Mouse (Mus musculus) left cerebral cortex, adult 8-10 months (tissue): ENCODE measurements at regions not wholly inside any gene's neighbourhood (a gene's known extent, or its start where the extent isn't known, plus 50 kb on each side); places are given as distances from the start of the nearest gene placed in this dataset.
A peak's percentile ranks its signal among the peaks of the same experiment; 100 is the strongest.

Experiments
- DNase-seq, 2 experiments: peaks; one replicate each; pipeline ENCODE4 v3.0.0; 2022; ENCODE audit warnings: low spot score in 2 of 2

DNA sequence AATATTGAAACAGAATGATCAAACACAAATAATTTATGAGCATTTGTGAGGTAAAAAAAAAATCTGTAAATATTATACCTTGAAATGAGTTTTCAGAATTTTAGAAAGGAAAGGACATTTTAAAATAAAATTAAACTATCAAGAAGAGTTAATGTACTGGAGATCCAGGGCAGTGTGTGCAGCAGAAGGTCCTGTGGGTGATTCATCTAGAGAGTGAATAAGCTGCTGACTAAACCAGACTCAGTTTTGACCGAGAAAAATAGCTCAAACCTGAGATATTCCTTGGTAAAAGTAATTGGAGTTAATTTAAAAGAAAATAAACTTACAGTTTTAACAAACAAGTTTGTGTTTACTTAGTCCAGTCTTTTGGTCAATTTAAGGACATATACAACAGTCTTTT is 1118.6 kb upstream of the Celf2 start:
- DNase-seq: no peak

DNA sequence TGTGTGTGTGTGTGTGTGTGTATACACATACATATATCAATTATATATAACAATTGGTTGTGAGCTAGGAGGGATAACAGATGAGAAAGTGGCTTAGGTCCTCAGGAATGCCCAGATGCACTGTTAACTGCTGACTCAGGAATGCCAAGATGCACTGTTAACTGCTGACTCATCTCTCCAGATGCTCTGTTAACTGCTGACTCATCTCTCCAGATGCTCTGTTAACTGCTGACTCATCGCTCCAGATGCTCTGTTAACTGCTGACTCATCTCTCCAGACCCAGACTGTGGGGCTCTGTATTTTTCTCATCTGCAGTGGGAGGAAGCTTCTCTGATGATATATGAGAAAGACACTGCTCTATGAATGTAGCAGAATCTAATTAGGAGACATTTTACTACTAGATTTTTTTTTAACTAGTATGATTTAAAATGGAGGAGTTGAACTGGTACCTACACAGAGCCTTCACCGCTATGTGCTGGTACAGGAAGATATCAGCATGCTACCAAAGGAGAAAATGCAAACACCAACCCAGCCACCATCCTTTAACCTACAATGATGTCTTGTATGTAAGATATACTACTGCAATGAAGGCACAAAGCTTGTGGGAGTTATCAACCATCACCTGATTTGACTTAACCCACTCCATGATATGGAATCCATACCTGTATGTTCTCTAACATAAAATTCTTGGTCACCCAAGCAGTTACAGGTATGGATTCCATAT is 1119.3 kb upstream of the Celf2 start:
- DNase-seq: peak in 1 of 2 experiments; percentile 33

DNA sequence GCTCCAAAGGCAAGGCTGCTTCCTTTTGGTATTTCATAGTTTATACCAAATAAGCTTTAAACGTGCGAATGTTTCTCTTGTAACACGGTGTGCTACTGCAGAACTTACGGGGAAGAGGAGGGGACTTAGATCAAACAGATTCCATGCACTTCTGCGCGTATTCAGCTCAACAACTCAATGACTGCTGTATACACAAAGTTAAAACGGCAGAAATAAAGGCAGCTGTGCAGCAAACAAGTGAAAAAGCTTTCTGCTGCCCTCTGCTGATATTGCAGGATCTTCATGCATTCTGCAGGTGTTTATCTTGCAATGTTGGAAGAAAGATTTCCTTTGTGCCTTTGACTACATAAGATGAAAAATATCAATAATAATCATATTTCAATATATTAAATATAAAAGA is 1128.7 kb upstream of the Celf2 start:
- DNase-seq: peak in 1 of 2 experiments; percentile 35

DNA sequence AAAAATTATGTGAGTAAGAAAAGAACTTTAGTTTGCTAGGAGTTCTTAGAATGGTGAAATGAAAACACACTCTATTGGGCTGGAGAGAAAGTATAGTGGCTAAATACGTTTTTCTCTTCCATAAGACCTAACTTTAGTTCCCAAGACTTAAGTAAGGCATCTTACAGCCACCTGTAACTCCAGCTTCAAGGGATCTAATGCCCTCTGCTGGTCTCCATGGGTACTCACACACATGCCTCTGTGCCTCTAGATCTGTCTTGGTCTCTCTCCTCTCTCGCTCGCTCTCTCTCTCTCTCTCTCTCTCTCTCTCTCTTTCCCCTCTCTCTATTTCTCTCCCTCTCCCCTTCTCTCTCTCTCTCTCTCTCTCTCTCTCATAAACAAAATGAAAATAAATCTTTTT is 1129.9 kb upstream of the Celf2 start:
- no peak for DNase-seq

DNA sequence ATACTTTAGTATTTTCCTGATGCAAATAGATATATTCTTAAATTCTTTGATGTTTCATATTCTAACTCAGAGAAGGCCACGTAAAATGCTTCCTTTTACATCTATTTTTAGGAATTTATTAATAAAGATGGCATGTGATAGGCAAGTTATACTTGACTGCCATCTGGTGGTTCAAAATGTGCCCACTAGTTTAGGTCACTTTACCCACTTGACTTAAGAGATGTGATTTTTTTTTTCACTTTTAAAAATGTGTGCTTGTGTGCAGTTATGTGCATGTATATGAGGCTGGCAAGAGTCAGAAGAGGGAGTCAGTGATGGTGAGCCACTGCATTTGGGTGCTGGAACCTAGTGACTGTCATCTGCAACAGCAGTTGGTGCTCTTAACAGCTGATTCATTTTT is 1136.1 kb upstream of the Celf2 start:
- DNase-seq: no peak

DNA sequence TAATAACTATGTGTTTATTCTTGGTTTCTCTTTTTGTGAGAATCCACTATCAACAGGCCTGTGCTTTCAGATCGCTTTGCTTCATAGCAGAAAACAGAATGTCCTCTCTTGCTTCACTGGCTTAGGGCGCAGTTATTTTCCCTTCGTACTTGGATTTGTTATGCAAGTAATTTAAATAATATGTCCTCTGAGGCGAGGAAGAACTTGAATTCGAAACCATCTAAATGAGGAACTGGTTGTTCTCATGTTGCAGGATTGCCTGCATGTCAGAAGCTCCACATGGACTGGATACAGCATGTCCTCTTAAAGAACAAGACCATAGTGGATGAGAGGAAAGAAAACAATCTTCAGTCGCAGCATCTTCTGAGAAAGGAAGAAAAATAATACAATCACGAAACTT is 1151.2 kb upstream of the Celf2 start:
- no peak for DNase-seq

DNA sequence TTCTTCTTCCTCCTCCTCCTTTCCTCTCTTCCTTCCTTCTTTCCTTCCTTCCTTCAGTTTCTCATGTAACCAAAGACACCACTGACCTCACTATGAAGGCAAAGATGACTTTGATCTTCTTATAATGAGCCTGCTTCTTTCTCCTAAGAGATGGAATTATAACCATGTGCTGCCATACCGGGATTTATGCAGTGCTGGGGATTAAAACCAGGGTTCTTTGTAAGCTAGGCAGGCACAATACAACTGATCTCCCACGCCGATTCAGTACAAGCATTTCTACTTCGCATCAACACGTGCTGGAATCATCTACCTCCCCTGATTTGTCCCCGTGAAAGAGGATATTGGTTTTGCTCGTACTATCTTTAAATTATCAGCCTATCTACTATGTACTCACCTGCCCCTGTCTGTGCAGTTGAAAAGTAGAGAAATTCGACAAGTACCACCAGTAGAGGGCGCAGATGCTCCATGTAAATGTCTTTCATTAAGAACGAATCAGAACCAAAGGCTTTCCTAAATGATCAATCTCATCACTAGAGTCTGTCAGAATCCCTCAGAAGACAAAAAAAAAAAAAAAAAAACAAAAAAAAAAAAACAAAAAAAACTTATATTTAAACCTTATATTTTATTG is 1164.5 kb upstream of the Celf2 start:
- DNase-seq: peak; percentile 21 to 46

DNA sequence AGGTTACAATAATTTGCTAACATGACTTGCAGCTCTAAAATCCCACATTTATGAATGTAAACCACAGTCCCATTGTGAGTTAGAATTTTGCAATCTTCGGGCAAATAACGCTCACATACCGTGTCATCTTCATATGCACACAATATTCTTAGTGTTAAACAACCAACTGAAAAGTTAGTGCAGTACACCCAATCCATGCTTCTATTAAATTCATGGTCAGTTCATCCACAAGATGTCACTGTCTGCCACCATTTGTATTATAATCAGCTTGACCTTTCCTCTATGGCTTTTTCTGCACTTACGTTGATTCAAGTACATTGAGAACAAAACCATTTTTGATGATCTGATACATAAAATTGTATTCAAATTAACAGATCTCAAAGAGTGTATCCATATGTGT is 1166.2 kb upstream of the Celf2 start:
- DNase-seq: no peak

DNA sequence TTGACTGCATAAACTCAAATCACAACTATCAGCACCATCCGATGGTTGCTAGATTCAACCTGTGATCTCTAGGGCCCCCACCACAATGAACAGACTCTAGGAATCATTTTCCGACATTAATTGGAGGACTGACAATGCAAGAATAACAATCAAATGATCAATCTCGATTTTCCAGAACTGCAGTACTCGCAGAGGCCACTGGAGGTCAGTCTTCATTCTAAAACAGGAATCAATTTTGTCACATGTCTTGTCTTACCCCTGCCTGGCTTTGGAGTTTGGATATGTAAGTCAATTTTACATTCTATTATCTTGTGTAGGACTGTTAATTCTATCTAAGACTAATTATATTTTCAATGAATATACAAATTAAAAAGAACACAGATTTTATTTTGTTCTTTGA is 1167.2 kb upstream of the Celf2 start:
- peak in 1 of 2 experiments; percentile 21 for DNase-seq

DNA sequence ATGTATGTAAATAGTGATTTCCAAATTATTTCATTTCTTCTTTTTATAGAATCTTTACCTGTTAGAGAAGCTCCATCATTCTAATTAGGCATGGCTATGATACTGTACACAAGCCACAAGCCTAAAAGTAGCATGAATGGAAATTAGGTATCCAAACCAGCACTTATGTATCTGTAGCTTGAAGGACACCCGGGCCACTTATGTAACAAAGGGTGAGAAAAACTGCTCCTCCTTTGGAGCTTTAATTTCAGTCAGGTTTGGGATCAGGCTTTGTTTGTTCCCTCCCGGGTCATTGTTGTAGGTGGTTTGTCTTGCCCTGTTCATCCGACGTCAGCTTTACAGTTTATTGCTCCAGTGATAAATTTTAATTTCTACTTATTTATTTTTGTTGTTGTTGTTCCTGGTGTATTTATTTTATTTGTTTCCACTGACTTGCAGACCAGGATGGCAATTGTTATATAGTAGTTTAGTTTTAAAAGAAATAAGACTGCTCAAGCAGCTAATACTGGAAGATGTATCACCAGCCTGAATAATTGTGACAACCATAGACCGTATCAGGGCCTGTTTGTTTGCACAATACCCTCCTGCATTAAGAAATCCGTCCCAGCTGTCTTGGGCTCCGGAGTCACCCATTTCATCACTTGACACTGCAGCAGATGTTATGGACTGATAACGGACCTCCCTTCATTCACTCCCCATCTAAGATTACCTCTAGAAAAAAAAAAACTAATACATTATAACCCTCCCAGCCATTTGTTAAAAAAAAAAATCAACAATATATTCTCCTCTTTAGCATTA is 1181.7 kb upstream of the Celf2 start:
- DNase-seq: no peak

DNA sequence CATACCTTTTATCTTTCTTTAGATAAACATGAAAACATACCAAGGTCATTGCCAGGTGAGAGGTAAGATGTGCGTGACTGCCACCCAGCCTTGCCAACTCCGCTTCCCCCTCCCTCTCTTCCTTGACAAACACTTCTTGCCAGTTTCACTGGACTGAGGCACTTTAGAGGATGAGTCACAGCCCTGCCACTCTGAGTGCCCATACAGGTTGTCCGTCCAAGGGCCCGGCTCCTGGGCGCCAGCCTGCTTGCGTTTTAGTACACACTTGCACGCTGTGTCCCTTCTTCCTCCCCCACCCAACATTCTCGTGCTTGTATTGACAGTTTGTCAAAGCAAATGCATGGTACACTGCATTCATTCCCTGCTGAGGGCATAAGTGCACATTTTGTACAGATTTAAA is 1151.7 kb upstream of the 4930412O13Rik start:
- DNase-seq: no peak

DNA sequence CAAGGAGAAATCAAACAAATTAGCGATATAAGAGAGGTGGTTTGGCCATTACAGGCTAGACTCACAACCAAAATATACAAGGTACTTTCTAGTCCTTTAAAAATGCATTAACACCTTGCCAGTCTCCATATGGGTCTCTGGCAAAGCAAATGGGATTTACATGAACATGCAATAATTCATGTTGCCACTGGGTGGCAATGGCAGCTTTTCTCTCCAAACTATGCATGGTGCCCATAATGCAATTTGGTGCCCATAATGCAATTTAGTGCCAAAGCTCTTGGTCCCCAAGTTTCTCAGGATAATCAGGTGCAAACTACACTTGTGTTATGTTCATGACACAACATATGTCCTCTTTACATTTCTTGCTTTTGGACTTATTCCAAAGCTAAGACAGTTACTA is 1126.9 kb upstream of the 4930412O13Rik start:
- peak; percentile 4 for DNase-seq

DNA sequence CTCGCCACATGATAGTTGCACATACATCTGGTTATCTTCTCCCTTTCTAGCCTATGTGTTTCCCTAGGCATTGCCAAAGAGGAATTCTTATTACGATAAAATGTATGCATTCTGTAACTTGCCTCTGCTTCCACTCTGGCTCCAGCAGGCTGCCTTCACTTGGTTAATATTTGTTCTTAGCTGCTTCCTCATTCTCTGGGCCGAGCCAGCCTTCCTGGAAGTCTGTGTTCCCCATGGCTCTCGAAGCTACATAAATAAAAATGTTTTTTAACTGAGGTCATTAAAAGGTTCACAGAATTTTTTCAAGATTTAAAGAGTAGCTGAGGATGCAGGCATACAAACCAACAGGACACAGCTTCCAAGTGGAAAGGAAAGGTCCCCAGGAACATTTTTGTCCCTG is 1124.5 kb upstream of the 4930412O13Rik start:
- no peak for DNase-seq

DNA sequence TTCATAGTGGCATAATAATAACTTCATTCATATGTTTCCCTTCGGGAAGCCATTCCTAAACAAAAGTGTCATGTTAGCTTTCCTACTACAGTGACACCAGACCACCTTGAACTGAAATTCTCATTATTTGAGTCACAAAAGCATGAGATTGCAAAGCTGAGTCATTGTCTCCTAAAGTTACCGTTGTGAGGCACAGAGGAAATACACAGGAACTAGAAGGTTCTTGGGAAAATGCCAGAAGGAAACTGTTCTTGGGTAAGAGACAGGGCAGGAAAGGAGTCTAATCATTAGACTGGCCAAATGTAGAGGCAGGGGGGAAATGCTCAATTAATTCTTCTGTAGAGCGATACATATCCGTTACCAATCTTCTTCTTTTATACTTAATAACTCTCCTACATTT is 1110.4 kb upstream of the 4930412O13Rik start:
- no peak for DNase-seq

DNA sequence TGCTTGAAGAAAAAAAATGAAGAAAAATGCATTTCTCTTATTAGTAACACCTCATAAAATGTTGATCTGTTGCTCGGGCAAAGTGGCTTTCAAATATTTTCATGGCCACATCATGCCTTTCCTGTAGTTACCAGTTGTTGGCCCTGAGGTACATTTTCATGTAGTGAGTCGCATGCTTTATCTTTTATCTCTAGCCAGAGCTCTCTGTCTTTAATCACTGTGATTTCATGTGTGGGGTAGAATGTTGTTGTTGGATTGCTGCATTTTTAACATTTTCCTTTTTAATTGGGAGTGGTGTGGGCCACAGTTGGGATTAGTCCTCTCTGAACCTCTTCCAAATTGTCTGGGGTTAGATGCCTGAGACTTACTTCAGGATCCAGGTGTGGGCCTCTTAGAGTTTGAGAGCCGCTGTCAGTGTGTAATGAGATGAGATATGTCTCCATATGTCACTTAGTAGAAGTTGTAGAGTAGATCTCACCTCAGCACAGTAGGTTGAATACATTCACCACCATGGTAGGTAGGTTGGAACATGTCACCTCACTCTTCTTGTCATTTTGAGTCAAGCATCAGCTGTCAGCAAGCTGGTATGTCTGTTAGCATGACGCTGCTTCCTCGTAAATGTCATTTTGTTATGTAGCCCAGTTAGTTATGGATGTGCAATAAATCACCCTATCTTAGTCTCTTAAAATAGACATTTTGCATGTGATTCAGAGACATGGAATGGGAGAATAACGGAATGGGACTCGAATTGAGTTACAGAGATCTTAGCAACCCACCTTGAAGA is 1099.7 kb upstream of the 4930412O13Rik start:
- DNase-seq: no peak

DNA sequence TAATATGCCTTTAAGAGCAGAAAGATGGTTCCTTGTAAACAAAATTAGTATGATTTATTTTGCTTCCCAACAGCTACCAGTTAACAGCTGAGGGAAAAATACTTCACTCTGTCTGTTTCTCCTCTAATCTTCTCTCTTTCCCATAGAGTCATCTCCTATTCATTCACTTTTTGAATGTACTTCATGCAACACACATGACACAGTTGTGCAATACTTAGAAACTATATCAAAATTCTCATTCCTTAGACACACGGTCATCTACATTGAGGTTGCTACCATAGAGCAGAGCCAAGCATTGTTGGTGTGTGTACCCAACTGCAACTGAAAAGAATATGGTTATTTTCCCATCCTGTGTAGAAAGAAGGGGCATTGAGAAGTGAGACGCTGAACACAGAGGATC is 1098.8 kb upstream of the 4930412O13Rik start:
- no peak for DNase-seq

DNA sequence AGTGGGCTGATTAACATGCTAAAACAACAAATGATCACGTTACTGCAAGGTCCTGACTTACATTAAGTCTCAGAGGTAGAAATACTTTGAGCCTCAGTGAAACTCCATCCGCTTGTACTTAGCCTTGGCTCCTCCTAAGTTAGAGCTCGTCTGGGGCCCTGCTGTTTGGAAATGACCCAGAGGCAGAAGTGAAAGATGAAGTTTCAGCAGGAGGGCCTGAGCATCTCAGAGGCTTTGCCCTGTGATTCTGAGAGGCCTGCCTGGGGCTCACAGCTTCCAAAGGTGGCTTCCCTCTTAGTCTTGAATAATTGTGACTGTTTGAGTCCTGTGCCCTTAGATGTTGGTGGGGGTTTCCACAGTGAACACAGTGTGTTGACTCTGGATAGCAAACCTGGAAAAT is 1079.0 kb upstream of the 4930412O13Rik start:
- no peak for DNase-seq

DNA sequence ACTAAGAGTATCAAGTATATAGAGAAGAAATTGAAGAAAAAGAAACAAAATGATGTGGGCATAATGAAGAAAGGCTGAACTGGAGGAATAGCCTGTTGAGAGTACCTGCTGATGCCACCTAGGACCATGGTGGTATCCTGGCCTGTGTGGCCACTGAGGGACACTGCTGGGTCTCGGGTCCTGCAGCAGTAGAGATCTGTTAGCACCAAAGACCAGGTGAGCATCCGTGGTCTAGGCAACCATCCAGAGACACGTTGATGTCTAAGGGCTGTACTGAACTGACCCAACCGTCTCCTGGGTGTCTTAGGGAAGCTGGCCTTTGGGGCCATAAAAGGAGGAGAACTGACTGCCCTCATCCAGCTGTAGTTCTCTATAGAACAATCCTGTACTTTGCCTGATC is 1071.4 kb upstream of the 4930412O13Rik start:
- no peak for DNase-seq

DNA sequence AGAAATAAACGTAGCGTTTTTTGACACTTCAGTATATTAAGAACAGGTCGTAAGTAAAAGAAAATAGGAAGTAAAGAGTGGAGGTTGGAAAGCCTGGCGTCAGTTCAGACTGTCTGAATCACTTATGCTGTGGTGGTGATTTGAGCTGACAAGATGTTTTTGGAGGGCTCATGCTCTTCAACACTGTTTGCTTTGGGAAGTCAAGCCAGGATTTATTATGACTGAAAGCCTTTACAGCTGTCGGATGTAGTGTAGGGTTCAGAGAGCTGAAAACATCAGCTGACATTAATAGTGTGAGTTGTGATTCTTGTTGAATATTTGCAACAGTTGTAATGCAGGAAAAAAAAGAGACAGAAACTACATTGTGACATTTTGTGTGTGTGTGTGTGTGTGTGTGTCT is 1062.9 kb upstream of the 4930412O13Rik start:
- no peak for DNase-seq

DNA sequence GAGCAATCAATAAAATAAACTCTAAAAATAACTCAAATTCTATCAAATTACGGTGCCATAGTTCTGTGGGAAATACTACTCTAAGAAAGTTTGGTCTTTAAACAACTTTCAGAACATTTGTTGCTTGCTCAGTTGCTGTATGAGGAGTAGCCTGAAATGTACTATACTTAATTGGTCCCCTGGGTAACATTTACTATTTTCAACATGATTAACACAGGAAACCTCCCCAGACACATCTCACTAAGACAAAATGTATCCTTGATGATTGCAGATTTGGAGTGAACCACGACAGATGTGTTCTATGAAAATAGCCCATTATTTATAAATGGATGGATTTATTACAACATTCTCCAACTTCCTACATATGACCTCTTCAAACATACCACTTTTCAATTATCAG is 1055.6 kb upstream of the 4930412O13Rik start:
- no peak for DNase-seq
